Mouse (Mus musculus): ENCODE measurements around the gene Mxra7.

Mxra7 gene

GRCm38 (mm10) chr11:116784221-116784620, 43.6 kb downstream of the Mxra7 start:
- no peak for DNase-seq (ENCODE audit: extremely low spot score, low spot score)

DNA sequence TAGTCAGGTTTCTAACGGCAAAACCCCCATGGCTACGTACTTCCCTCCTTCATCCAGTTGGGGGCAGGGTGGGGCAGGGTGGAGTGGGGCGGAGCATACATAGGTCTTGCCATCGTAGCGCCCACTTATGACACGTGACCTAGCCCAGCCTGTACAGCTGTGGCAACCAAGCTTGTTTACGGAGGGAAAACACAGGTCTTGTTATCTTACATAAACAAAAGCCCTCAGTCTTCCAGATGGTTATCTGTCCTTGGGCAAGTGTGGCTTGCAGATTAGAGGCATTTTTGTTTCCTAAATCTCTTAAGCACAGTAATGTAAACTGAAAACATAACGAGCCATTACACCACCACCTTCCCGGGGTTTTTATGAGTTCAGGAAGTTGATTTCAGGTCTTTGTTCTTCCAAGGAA, 45.1 kb downstream of the Mxra7 start:
- DNase-seq (ENCODE audit: extremely low spot score, low spot score), result no peak

- DNase-seq (ENCODE audit: extremely low spot score, low spot score), result no peak
These were observed 52.4 kb downstream of the Mxra7 start, which contains the start of gene St6galnac1 for GRCm38 (mm10) chr11:116775407-116775806. Gene St6galnac1 (minus strand): TSS chr11:116775507.

GRCm38 (mm10) chr11:116773205-116773604, 54.6 kb downstream of the Mxra7 start:
- DNase-seq (ENCODE audit: extremely low spot score, low spot score), result no peak

DNA sequence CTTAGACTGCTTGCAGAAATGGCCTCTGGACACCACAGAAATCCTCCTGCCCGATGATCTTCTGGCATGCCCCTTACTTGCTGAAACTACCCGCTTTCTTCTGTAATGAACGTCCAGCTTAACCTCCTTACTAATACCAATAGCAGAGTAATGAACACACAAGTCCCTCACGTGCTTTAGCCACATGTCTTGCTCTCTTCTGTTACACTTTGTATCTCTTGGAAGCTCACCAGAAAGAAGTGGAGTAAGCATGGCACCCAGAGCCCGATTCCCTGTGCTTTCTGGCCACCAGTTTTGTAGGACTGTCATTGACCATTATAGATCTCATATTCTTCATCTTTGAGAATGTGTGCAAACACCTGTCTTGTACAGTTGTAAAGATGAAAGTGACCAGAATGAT, 58.0 kb downstream of the Mxra7 start:
- DNase-seq (ENCODE audit: extremely low spot score, low spot score), result no peak

- no peak for DNase-seq (ENCODE audit: extremely low spot score, low spot score)
These were observed 62.9 kb downstream of the Mxra7 start for GRCm38 (mm10) chr11:116764946-116765345.

- no peak for DNase-seq (ENCODE audit: extremely low spot score, low spot score)
These were observed 63.5 kb downstream of the Mxra7 start for GRCm38 (mm10) chr11:116764346-116764745.

- no peak for DNase-seq (ENCODE audit: extremely low spot score, low spot score)
These were observed 72.7 kb downstream of the Mxra7 start for GRCm38 (mm10) chr11:116755191-116755590.

GRCm38 (mm10) chr11:116753674-116754470, 74.0 kb downstream of the Mxra7 start:
- no peak for DNase-seq (ENCODE audit: extremely low spot score, low spot score)

Measured in neural tube, embryonic 10.5 days (tissue).